Mouse (Mus musculus) hindbrain, embryonic 16.5 days (tissue): ENCODE results near the gene Capn1. TPM values are rescaled to one million over a fixed set of nuclear protein-coding genes. Genes with fewer than 3 reads are reported as not detected.
A peak's percentile ranks its signal among the peaks of the same experiment; 100 is the strongest.

Experiments used
- ATAC-seq: fragments of 200-750 bp; cut with Nextera tagmentation; 2 replicates; pipeline ENCODE4 v1.8.0; 2017; ENCODE audit warnings: moderate TSS enrichment, moderate library complexity
- H3K27ac ChIP-seq: fragments of 300-500 bp; sonication (generic); 2 replicates; pipeline ENCODE4 v1.5.1; 2014; ENCODE audit warnings: low read depth, mild to moderate bottlenecking, control low read depth, low read length, moderate library complexity
- H3K27me3 ChIP-seq: fragments of 300-500 bp; sonication (generic); replicated peaks from 2 replicates; pipeline ENCODE4 v1.6.1; 2014; ENCODE audit warnings: low read length; ENCODE audit not compliant: control insufficient read depth, insufficient read depth
- H3K36me3 ChIP-seq: fragments of 300-500 bp; sonication (generic); 2 replicates; pipeline ENCODE4 v1.6.1; 2014; ENCODE audit warnings: mild to moderate bottlenecking, low read length, moderate library complexity, mixed read lengths; ENCODE audit not compliant: control insufficient read depth, insufficient read depth
- H3K4me1 ChIP-seq: fragments of 300-500 bp; sonication (generic); 2 replicates; pipeline ENCODE4 v1.6.1; 2014; ENCODE audit warnings: low read depth, low read length; ENCODE audit not compliant: control insufficient read depth, insufficient read depth
- H3K4me2 ChIP-seq: fragments of 300-500 bp; sonication (generic); 2 replicates; pipeline ENCODE4 v1.6.1; 2014; ENCODE audit warnings: mild to moderate bottlenecking, low read length, control low read depth, moderate library complexity
- H3K4me3 ChIP-seq: fragments of 300-500 bp; sonication (generic); 2 replicates; pipeline ENCODE4 v1.5.1; 2014; ENCODE audit warnings: mild to moderate bottlenecking, low read length, control low read depth, moderate library complexity
- H3K9ac ChIP-seq: fragments of 300-500 bp; sonication (generic); 2 replicates; pipeline ENCODE4 v1.6.1; 2014; ENCODE audit warnings: low read depth, mild to moderate bottlenecking, control low read depth, low read length, moderate library complexity
- H3K9me3 ChIP-seq: fragments of 300-500 bp; sonication (generic); 2 replicates; pipeline ENCODE4 v1.6.1; 2014; ENCODE audit warnings: mild to moderate bottlenecking, low read length, moderate library complexity; ENCODE audit not compliant: control insufficient read depth
- WGBS: fragments of 180-500 bp; shearing (Covaris S2); extraction: QIAGEN DNeasy Blood & Tissue Kit; methylation state at CpG from one replicate; pipeline ENCODE4 v1.1.7; 2014; 5-methylcytosine and 5-hydroxymethylcytosine counted together
- polyA plus RNA-seq: library from polyadenylated mRNA; unstranded; fragments of >200 nt; fragmentation: Nextera tagmentation; extraction: Ambion mirVana; gene quantifications from 2 replicates; pipeline ENCODE4 v1.2.1, GENCODE M21; 2015

Gene Capn1
- polyA plus RNA-seq, 1 experiment from 2014 or later: 5.2 TPM

- Histone ChIP-seq H3K9me3 (no peaks in the 10 kb centered on the region), H3K4me3 (no peak overlapping the region), H3K4me2 (no peak overlapping the region), H3K27ac (no peak overlapping the region), H3K36me3 (no peaks in the 10 kb centered on the region), H3K9ac (no peak overlapping the region), H3K4me1 (peaks cover 15% of the 10 kb centered on the region), H3K27me3 (no peaks in the 10 kb centered on the region)
- no peak for ATAC-seq
- 92% methylated on average over 2 of the region's 2 CpGs for WGBS
Observed at GRCm38 (mm10) chr19:5965910-5966309, 49.8 kb downstream of the Capn1 start.

GRCm38 (mm10) chr19:5965280-5965679 lies 50.4 kb downstream of the Capn1 start:
- no peak overlapping the region for H3K4me2 ChIP-seq
- H3K27me3 ChIP-seq: no peaks in the 10 kb centered on the region
- peaks cover 15% of the 10 kb centered on the region for H3K4me1 ChIP-seq
- no peaks in the 10 kb centered on the region for H3K36me3 ChIP-seq
- ATAC-seq: peak; percentile 53; the same call in 1 of the 2 replicates
- no peak overlapping the region for H3K4me3 ChIP-seq
- H3K9me3 ChIP-seq: no peaks in the 10 kb centered on the region
- H3K27ac ChIP-seq: no peak overlapping the region
- 14% methylated on average over 4 of the region's 4 CpGs for WGBS
- H3K9ac ChIP-seq: no peak overlapping the region

- Histone ChIP-seq H3K27ac (no peak overlapping the region), H3K4me3 (peak overlapping the region; percentile 77), H3K4me2 (peak overlapping the region; percentile 98), H3K9me3 (no peaks in the 10 kb centered on the region), H3K27me3 (no peaks in the 10 kb centered on the region), H3K4me1 (peaks cover 15% of the 10 kb centered on the region), H3K9ac (peak overlapping the region; percentile 77), H3K36me3 (no peaks in the 10 kb centered on the region)
- WGBS: 88% methylated on average over 2 of the region's 2 CpGs
- ATAC-seq: no peak
Observed at GRCm38 (mm10) chr19:5964804-5965203, 50.9 kb downstream of the Capn1 start.

- Histone ChIP-seq H3K9me3 (no peaks in the 10 kb centered on the region), H3K9ac (peak within 1 kb of the TSS; percentile 77), H3K4me1 (peaks cover 15% of the 10 kb centered on the region), H3K4me2 (peak within 1 kb of the TSS; percentile 98), H3K36me3 (no peaks in the 10 kb centered on the region), H3K4me3 (peak within 1 kb of the TSS; percentile 77), H3K27ac (peak within 1 kb of the TSS; percentile 68), H3K27me3 (no peaks in the 10 kb centered on the region)
- WGBS: under 1% methylated on average over 50 of the region's 50 CpGs
- ATAC-seq: peak; percentile 95
Observed at GRCm38 (mm10) chr19:5963883-5964562, 51.7 kb downstream of the Capn1 start, which contains the start of gene Pola2. TSS of gene Pola2 (minus strand) at chr19:5964202.

GRCm38 (mm10) chr19:5962651-5963050 lies 53.0 kb downstream of the Capn1 start:
- no peak for ATAC-seq
- H3K4me3 ChIP-seq: no peak overlapping the region
- H3K9ac ChIP-seq: no peak overlapping the region; the same call in 1 of the 2 replicates
- H3K27ac ChIP-seq: no peak overlapping the region
- H3K9me3 ChIP-seq: no peaks in the 10 kb centered on the region
- H3K4me2 ChIP-seq: peak overlapping the region; percentile 98
- peaks cover 15% of the 10 kb centered on the region for H3K4me1 ChIP-seq
- WGBS: 35% methylated on average over 1 of the region's 1 CpGs
- H3K36me3 ChIP-seq: no peaks in the 10 kb centered on the region
- H3K27me3 ChIP-seq: no peaks in the 10 kb centered on the region

GRCm38 (mm10) chr19:5957371-5957770 lies 58.3 kb downstream of the Capn1 start:
- Histone ChIP-seq H3K36me3 (0 out of 2 replicates have a peak, but pooled peaks cover 2% of the 10 kb centered on the region), H3K4me3 (no peak overlapping the region), H3K4me1 (peaks cover 2% of the 10 kb centered on the region; the same call in 1 of the 2 replicates), H3K9me3 (no peaks in the 10 kb centered on the region), H3K4me2 (no peak overlapping the region), H3K27ac (no peak overlapping the region), H3K27me3 (no peaks in the 10 kb centered on the region), H3K9ac (no peak overlapping the region)
- ATAC-seq: no peak
- WGBS: 90% methylated on average over 5 of the region's 5 CpGs

GRCm38 (mm10) chr19:5956685-5957084 lies 59.0 kb downstream of the Capn1 start:
- no peak overlapping the region for H3K4me2 ChIP-seq
- peak; percentile 60 for ATAC-seq

GRCm38 (mm10) chr19:5955704-5956670 lies 59.7 kb downstream of the Capn1 start:
- H3K4me2 ChIP-seq: no peak overlapping the region
- H3K27me3 ChIP-seq: no peaks in the 10 kb centered on the region
- no peak overlapping the region for H3K9ac ChIP-seq
- ATAC-seq: no peak
- H3K36me3 ChIP-seq: 0 out of 2 replicates have a peak, but pooled peaks cover 2% of the 10 kb centered on the region
- no peaks in the 10 kb centered on the region for H3K4me1 ChIP-seq
- H3K27ac ChIP-seq: no peak overlapping the region
- H3K4me3 ChIP-seq: no peak overlapping the region
- WGBS: 82% methylated on average over 28 of the region's 28 CpGs
- H3K9me3 ChIP-seq: no peaks in the 10 kb centered on the region

More at GRCm38 (mm10) chr19:5956685-5957084, 59.0 kb downstream of the Capn1 start:
- Histone ChIP-seq H3K4me1 (no peaks in the 10 kb centered on the region), H3K36me3 (0 out of 2 replicates have a peak, but pooled peaks cover 2% of the 10 kb centered on the region), H3K4me3 (no peak overlapping the region), H3K9me3 (no peaks in the 10 kb centered on the region), H3K27ac (no peak overlapping the region), H3K27me3 (no peaks in the 10 kb centered on the region), H3K9ac (no peak overlapping the region)
- WGBS: 30% methylated on average over 3 of the region's 3 CpGs

GRCm38 (mm10) chr19:5954936-5955335 lies 60.8 kb downstream of the Capn1 start:
- ATAC-seq: no peak
- H3K4me1 ChIP-seq: no peaks in the 10 kb centered on the region
- 95% methylated on average over 10 of the region's 10 CpGs for WGBS
- no peaks in the 10 kb centered on the region for H3K27me3 ChIP-seq
- no peak overlapping the region for H3K27ac ChIP-seq
- no peak overlapping the region for H3K9ac ChIP-seq
- no peak overlapping the region for H3K4me2 ChIP-seq
- H3K9me3 ChIP-seq: no peaks in the 10 kb centered on the region
- H3K4me3 ChIP-seq: no peak overlapping the region
- H3K36me3 ChIP-seq: 0 out of 2 replicates have a peak, but pooled peaks cover 2% of the 10 kb centered on the region
